Mouse (Mus musculus) megakaryocyte, adult 5-6 weeks (primary cell): Measurements from ENCODE around the gene Mgll. TPM values are rescaled to one million over a fixed set of nuclear protein-coding genes. Genes with fewer than 3 reads are reported as not detected.

Source experiments
- ATAC-seq: 2 replicates; pipeline ENCODE4 v1.8.0; 2016; ENCODE audit warnings: mild to moderate bottlenecking, inconsistent platforms; ENCODE audit not compliant: poor library complexity, severe bottlenecking
- total RNA-seq, 2 experiments: library from RNA; stranded (forward) in 1 of 2; stranded (reverse) in 1 of 2; fragments of 153-499, 151-499 nt in 1 of 2; fragments of 221-1000, 200-1000 nt in 1 of 2; gene quantifications; 2 replicates each; pipeline versions ENCODE4 v1.2.3 to v1.2.4; 2015 to 2017

Gene Mgll
- total RNA-seq, 2 experiments from 2014 or later = 3.7 to 4.2 TPM

DNA sequence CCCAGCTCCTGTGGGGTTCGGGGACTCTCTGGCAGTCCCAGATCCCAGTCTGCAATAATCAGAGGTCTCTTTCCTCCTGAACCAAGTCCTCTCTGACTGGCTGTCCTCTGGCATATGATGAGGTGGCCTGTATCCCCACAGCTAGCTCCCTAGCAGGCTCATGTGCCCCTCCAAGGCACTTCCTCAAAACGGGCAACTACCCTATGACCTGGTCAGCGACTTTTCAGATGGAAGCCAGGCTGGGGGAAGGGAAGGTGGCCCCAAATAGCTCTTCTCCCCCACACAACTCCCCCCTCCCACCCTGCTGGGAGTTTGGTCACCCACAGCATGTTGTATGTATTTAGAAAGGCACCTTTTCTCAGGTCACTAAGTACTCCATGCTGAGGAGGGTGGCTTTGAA is 101.9 kb downstream of the Mgll start:
- peak; percentile 23; the same call in 1 of the 2 replicates for ATAC-seq

DNA sequence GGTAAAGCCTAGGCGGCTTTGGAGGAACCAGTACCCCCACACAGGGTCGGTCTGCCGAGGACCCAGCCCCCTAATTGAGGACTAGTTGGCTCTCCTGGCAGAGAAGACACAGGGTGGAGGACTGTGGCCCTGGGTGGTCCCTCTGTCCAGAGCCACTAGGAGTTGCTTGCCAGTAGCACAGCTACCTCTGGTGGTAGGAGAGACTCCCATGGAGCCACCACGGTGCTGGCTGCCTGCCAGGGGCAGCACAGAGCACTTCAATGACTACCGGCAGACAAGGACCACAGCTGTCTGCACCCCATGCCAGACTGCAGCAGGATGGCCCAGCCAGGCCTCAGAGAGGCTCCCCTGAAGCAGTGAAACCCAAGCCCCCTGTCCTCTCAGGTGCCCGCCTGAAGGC is 102.3 kb downstream of the Mgll start:
- no peak for ATAC-seq

DNA sequence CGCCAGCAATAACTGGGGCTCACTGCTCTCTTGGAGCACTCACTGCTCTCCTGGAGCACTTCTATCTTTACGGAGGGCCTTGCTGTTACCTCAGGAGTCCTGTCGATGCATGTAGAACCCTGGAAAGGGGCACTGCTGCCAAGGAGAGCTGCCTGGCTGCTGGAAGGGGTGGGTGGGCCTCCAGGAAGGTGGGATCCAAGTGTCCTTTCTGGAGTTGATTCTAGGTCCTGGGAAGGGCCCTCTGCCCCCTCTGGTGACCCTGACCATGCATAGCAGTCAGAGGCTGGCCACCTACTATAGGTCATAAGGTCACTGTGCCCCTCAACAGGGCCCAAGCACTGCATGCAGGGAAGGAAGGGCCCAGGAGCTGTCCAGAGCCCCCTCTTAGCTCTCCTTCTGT is 102.8 kb downstream of the Mgll start:
- no peak for ATAC-seq

DNA sequence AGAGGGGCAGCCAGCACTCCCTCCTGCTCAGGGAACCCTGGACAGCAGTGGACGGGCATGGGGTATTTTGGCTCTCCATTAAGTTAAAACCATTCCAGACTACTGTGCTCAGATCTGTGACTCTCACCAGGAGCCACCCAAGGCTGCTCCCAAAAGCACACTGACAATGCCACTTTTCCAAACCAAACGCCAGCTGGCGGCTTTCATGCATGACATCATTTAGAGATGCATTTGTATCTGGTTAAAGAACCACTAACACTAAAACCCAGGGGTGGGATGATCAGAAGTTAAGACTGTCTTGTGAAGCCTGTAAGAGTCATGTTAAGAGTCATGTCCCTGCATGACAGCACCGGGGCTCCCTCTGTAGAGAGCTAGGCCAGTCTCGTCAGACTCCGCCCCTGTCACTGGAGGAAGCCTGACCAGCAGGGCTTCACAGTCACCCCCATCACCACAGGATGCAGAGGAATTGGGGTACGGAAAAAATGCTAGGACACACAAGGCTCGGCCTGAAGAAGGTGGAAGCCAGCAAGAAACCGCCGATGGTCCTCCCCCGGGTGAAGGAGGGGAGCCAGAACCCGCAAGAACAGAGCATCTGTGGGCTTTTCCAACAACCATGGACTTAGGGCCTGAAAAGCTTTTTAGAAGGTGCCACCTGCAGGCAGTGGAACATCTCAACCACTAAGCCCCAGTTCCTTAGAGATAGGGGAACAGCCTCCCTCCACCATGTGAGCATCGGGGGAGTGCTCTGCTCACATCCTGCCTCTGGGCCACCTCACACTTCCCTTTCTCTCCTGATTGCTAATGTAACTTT is 103.4 kb downstream of the Mgll start:
- peak; percentile 76 for ATAC-seq

DNA sequence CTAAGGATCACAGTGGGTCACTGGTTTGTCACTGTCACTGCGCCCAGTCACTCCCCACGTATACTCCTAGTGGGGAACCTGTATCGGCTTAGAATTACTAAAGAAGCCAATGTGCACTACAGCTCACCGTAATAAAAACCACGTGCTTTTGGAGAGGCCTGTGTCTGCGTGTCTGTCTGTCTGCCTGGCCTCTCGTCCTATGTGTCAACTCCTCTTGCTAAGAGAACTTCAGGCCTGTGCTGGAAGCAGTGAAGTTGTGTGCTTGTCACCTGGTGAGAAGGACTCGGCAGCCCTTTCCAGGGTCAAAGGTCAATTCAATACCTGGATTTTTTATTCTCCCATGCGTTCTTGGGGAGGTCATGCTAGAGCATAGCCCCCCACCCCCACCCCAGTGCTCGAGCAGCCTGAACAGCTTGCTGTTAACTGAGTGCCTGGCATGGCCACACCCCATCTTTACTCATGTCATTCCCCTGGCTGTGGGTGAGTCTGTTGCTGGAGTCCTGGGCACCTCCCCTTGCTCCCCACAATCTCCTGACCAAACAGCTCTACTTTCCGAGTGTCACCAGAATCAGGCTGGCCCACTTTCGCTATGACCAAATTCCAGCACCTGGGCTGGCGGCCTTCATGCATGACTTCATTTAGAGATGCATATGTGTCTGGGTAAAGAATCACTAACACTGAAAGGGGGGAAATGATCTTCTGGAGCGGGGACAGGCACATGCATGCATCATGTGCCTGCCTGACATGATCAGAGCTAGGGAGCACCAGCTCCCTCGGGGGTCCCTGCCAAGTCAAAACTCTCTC is 104.2 kb downstream of the Mgll start:
- no peak for ATAC-seq

DNA sequence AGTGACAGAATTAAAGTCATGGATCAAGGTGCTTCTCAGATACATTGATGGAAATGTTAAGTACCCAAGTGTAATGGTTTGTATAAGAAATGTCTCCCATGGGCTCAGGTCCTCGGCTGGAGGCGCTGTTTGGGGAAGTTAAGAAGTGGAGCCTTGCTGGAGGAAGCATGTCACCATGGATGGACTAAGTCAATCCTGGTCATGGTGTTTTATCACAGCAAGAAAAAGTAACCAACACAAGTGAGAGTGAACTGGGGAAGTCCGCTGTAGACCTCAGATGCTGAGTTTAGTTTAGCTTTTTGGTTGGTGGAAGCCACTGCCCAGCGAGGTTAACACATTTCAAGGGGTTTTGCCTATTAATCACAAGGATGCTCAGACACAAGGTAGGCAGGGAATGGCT is 105.4 kb downstream of the Mgll start:
- ATAC-seq = no peak

DNA sequence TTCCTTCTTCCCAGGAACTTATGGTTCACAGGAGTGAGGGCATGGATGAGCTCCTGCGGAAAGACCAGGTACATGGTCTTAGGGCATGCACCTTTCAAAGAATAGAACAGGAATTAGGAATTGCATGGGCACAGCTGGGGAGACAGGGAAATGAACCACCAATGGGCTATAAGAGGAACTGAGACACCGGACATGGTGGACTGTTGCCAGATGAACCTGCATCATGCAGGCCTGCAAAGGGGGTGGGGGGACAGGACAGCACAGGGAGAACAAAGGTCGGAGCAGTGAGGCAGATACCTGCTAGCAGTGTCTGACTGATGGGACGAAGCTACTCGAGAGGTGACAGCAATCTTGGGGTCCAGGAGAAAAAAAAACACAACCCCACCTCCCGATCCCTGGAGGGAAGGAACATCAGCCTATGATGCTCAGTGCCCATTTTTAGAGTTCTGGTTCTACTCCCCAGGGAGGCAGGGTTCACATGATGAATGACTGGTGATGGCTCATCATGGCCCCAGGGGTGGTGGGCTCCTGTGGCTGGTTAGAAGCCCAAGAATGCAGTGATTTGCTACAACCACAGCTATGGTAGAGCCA is 106.0 kb downstream of the Mgll start:
- ATAC-seq = no peak

DNA sequence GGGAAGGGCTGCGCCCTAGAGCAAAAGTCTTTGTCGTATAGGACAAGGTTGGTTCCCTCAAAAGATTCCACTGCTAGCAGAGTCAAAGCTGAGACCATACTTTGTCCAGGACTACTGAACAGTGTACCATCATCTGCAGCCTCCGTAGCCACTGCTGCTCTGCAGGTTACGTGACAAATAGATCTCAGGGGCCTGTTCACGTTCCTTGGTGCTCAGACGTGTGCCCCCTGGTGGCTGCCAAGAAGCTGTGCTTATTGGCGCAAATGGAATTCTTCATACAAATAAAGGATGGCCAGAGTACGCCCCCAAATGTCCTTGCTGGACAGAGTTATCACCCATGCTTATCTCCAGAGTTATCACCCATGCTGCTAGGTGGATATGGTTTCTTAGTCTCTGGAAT is 107.2 kb downstream of the Mgll start:
- 0 out of 2 replicates have a peak, but pooled peaks have one; percentile 11 for ATAC-seq

DNA sequence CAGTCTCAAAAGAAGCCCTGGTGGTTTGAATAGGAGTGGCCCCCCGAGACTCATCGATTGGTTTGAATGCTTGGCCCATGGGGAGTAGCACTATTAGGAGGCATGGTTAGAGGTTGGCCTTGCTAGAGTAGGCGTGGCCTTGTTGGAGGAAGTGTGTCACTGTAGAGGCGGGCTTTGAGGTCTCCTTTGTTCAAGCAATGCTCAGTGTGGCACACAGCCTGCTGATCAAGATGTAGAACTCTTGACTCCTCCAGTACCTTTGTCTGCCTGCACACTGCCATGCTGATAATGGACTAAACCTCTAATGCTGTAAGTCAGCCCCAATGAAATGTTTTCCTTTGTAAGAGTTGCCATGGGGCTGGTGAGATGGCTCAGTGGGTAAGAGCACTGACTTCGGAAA is 108.5 kb downstream of the Mgll start:
- no peak for ATAC-seq

DNA sequence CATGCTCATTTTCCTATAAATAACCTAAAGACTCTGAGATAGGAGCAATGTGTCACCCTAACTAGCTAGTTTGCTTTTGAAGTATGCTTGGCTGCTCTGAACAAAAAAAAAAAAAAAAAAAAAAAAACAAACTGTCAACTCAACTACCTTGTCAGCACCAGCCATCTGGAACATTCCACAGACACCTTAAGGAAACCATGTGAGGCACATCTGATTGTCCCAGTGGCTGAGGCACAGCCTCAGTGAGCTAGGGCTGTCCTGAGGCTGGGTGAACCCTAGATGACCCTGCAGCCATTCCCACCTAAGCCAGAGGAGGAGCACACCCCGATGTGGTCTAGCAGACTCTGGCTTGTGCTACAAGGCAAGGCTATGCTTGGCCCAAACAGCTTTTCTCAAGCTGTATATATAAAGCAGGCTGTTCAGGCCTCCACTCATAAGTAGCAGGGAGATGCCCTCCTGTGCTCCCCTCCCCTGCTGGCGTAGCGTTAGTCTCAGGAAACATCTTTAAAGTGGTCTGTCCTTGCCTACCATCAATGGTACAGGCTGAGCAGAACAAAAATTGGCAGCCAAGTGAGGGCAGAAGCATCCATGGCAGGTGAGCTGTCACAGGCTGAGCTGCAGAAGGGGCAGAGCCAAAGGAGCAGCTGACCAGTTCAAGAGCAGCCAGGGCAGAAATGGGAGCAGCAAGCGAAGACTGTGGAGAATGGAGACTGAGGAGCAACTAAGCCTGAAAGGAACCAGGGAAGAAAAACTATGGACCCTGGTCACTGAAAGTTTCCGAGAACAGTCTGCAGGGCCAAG is 109.3 kb downstream of the Mgll start:
- no peak for ATAC-seq

DNA sequence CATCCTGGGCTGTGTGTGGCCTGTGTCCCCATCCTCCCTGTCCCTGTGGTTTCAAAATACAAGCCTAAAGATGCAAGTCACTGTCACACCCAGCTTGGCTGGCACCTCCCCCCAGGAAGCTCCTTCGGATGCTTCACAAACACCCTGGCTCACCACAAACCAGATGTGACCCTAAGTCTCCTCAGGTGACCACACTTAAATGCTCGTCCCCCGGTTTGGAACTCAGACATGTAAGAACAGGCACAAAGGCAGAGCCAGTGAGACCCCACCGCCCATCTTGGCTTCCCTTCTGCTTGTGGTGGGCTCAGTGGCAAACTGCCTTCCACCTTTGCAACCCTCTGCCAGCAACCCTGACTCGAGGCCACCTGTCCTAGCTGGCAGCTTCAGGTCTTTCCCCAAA is 110.8 kb downstream of the Mgll start:
- peak; percentile 71 for ATAC-seq

DNA sequence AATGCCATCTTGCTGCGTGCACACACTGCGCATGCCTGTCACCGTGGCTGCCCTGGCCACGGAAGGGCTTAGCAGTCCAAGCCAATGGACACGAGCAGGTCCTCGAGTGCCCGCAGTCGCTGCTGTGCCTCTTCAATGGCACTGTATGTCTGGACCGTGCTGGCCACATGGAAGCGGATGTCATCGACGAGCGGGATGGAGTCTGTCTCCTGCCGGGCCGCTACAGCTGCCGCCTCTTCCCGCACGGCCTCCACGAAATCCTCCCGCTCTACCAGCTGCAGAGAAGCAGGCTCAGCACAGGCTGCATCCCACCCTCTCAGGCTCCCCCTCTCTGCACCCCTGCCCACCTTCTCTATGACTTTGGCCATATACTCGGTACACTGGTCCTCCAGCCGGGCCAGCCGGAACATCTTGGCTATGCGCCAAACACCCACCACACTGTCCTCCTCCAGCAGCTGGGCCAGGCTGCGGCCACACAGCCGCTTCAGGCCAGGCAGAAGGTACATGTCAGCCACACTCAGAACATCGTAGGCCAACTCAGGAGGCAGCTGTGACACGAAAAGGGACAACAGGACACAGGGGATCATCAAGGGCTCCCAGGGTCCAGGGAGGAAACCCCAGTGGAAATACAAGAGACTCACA is 112.1 kb downstream of the Mgll start:
- ATAC-seq = no peak

DNA sequence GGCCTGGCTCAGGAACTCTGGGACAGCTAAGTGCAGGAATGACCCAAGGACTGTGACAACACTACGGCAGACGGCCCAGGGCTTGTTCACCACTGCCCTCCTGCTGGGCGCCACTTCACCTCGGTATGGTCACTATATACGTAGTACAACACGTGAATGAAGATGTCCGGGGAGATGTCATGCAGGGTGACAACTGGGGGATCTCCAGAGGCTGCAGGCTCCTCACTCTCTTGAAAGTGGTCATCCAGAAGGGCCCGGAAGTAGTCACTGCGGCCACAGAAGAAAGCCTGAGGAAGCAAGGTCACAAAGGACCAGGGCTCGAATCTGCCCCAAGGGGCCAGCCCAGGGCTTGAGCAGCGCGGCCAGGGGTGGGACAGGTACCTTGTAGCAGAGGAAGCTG is 113.8 kb downstream of the Mgll start:
- no peak for ATAC-seq

DNA sequence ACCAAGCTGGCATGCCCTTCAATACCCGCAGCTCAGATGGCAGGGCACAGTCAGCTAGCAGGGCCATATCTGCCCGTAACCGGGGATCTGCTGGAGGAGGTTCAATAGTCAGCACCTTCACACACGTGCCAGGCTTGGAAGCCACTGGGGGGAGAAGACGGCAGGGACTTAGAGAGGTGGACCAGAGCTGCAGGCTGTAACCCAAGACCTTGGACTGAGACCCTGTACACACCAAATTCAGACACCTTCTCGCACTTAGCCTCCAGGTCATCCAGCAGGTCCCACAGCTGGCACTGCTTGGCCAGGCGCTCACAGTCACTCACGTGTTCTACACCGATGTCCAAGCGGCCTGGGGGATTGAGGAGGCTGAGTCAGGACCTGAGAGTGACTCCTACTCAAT is 114.4 kb downstream of the Mgll start:
- no peak for ATAC-seq

DNA sequence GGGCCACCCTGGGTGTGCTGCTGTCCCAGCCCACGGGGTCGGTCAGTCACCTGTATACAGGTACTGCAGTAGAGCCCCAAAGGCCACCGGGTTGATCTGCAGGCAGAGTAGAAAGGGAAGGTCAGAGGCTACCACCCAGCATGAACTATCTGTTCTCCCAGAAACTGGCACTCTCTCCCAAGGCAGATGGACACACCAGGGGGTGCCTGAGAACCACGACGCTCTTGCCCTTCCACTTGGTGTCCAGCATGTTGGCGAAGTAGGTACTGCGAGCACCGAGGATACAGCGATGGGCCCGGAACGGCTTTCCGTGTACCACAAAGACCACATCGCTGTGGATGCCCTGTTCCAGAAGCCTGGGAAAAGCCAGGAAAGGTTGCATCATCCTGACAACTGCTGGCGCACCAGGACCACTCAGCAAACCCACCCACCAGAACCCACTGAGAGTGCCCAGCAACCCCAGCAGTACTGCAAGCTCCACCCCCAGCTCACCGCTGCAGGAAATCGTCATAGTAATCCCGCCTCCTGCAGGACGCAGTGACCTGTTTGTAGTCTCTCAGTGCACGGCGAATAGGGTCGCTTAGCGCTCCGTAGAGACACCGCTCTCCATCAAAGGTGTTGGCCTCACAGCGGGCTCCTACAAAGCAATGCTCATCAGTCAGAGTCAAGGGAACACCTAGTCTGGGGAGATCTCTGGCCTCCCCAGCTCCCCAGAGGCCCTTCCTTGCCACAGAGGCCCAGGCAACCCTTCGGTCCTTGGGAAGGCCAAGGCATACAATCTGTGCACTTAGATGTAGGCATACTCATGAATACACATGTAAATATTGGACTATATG is 115.1 kb downstream of the Mgll start:
- no peak for ATAC-seq

DNA sequence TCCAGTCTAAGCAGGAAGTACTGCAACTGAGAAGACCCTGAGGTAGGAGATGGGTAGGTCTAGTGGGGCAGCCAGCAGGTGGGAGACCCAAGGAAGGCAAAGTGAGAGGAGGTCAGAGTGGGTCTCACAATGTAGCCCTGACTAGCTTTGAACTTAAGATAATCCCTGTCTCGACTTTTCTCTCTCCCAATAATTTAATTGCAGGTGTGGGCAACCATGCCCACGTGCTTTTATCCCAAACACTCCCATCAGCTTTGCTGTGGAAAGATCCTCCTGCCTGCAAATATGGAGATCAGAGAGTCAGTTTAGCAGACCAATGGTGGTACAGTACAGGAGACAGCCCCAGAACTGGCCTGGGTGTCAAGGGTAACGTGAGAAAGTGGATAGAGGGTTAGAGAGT is 116.0 kb downstream of the Mgll start:
- ATAC-seq = no peak

DNA sequence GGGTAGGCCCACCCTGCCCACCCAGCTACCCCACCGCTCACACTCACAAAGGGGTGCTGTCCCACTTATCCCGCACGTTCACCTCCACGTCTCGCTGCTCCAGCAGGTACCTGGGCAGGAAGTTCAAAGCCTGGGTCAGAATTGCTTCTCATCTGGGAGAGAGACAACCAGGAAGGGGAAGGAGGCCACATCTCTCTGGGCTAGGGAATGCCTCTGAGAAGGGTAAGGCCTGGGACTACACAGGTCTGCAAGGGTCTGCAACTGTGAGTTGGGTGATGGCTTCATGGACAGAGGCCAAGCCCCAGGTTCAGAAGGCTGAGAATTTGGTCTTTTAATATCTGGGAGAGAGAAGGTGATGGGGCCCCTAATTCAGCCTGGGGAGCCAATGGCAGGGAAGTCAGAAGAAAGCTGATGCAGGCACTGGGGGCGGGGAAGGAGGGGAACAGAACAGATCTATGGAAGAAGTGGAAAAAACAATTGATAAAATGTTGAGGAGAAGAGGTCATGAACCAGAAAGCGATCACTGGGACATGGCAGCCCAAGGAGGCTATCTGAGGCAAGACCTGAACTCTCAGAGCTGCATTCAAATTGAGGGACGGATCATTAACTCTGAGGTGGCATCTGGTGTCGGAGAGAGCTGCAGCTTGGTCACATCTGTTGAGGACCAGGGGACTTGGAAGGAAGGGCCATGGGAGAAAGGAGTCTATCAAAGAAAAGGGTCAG is 116.7 kb downstream of the Mgll start:
- ATAC-seq = no peak

DNA sequence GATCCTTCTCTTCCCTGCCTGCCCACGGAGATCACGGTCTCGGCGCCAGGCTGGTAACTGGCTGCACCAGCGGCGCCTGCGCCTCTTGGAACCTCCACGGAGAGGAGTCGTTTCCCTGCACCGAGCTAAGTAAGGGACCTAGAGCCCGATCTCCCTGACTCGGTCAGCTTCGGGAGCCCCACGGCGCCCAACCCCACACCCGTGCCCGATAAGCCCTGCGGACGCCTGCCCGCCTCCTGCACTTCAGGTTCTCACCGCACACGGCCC is 117.2 kb downstream of the Mgll start:
- ATAC-seq = no peak
